Comparison of ENCODE assay signal across 25 mouse cellular contexts in the genomic region with DNA sequence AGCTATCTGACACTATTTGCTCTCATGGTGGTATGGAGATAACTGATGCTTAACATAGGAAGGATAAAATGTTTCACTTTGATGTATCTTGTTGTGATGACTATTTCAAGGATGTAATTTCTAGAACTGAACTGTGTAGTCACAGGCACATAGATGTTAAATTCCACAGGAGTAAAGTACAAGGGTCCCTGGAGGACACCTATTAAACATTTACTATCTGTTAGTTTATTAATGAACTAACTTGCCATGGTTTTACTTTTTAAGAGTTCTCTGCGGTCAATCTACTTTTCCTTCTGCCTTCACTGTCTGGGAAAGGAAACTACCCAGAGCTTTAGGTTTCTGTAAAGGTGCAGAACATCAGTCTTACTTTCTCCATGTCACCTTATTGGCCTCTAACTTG.
DNase-seq lines count a peak whose midpoint lies in the region; ATAC-seq and TF ChIP-seq lines count a peak whose summit lies in the region.
"Had no signal": no experiment of that assay in that cellular context is flagged by ENCODE, and none has a peak within 500 bp of the region (broad histone marks: within the 10 kb centered on the region; RNA-seq: fewer than 3 reads in every experiment).

No protein-coding gene starts in this region.

- H3K27me3 ChIP-seq in kidney, adult 2 months (replicated peaks; ENCODE audit: control insufficient read depth, insufficient read depth, low read length): no peaks in the 10 kb centered on the region
- H3K27me3 ChIP-seq in kidney, embryonic 15.5 days: no peaks in the 10 kb centered on the region
- H3K27me3 ChIP-seq in kidney, postnatal 0 days (ENCODE audit: insufficient read depth, low read length): no peaks in the 10 kb centered on the region
- H3K27me3 ChIP-seq in liver, adult 2 months (ENCODE audit: control insufficient read depth, insufficient read depth, low read length): no peaks in the 10 kb centered on the region
- no peaks in the 10 kb centered on the region for H3K27me3 ChIP-seq in liver, embryonic 12.5 days (replicated peaks)
- H3K27me3 ChIP-seq: CH12.LX; embryonic facial prominence, embryonic 12.5 days; forebrain, embryonic 13.5 days; Patski had no signal

- no peak for TF ChIP-seq POLR2A in kidney, adult 2 months (IDR thresholded peaks at IDR 0.05; ENCODE audit: low read depth, low read length)
- TF ChIP-seq POLR2A in liver, adult 2 months (IDR thresholded peaks at IDR 0.05; ENCODE audit: extremely low read depth, insufficient read depth, low read length): no peak

- peaks cover 4% of the 10 kb centered on the region; the same call in 1 of the 2 replicates for H3K4me1 ChIP-seq in kidney, adult 2 months (ENCODE audit: control insufficient read depth, insufficient read depth, low read length)
- no peaks in the 10 kb centered on the region for H3K4me1 ChIP-seq in kidney, embryonic 15.5 days
- no peaks in the 10 kb centered on the region for H3K4me1 ChIP-seq in kidney, postnatal 0 days (replicated peaks; ENCODE audit: insufficient read depth, low read length)
- peaks cover 4% of the 10 kb centered on the region; the same call in 1 of the 2 replicates for H3K4me1 ChIP-seq in liver, adult 2 months (ENCODE audit: control insufficient read depth, insufficient read depth, low read length)
- H3K4me1 ChIP-seq in liver, embryonic 12.5 days: no peaks in the 10 kb centered on the region
- H3K4me1 ChIP-seq: embryonic facial prominence, embryonic 10.5 days; embryonic facial prominence, embryonic 12.5 days; forebrain, embryonic 13.5 days had no signal

- peak; percentile 49; the same call in 1 of the 2 replicates for ATAC-seq in kidney, embryonic 15.5 days (replicated peaks; ENCODE audit: low FRiP score)
- ATAC-seq in kidney, postnatal 0 days (replicated peaks; ENCODE audit: low FRiP score, low read depth): no peak
- no peak for ATAC-seq in liver, embryonic 12.5 days
- ATAC-seq: activated CD4-positive, CD25-positive, alpha-beta regulatory T cell, adult 4 months; CD4-positive, CD25-positive, alpha-beta regulatory T cell, adult 4 months; forebrain, embryonic 13.5 days; Patski had no signal

- peak; percentile 76 for DNase-seq in kidney, adult 2 months
- no peak for DNase-seq in kidney, adult 18-20 months
- no peak for DNase-seq in kidney, adult 11 months
- peak; percentile 4 for DNase-seq in kidney, postnatal 0 days (ENCODE audit: low spot score)
- DNase-seq in kidney, postnatal 10 days: no peak
- peak; percentile 83 for DNase-seq in liver, adult 2 months (ENCODE audit: extremely low read depth, low read depth, low spot score)
- DNase-seq: adrenal gland, adult 8-10 months; adrenal gland, postnatal 14 days; adrenal gland, postnatal 36 days; B cell, adult 2 months; cerebellum, adult 11-12 months; cerebellum, adult 2 months; cerebellum, adult 9-10 months; cerebellum, postnatal 10 days; cerebellum, postnatal 25 days had no signal

- H3K9ac ChIP-seq in kidney, embryonic 15.5 days: no peak overlapping the region
- no peak overlapping the region for H3K9ac ChIP-seq in kidney, postnatal 0 days (ENCODE audit: low read depth, low read length)
- H3K9ac ChIP-seq in liver, adult 2 months (ENCODE audit: low read depth, low read length): no peak overlapping the region
- H3K9ac ChIP-seq in liver, embryonic 12.5 days: no peak overlapping the region
- H3K9ac ChIP-seq: embryonic facial prominence, embryonic 12.5 days; forebrain, embryonic 13.5 days had no signal

- H3K27ac ChIP-seq in kidney, adult 2 months (ENCODE audit: insufficient read depth, low read depth, low read length): peak overlapping the region; percentile 80
- H3K27ac ChIP-seq in kidney, embryonic 15.5 days: no peak overlapping the region
- H3K27ac ChIP-seq in kidney, postnatal 0 days: no peak overlapping the region
- no peak overlapping the region for H3K27ac ChIP-seq in liver, adult 2 months (replicated peaks; ENCODE audit: insufficient read depth, low read depth, low read length)
- no peak overlapping the region for H3K27ac ChIP-seq in liver, embryonic 12.5 days
- H3K27ac ChIP-seq: embryonic facial prominence, embryonic 10.5 days; embryonic facial prominence, embryonic 12.5 days; forebrain, embryonic 13.5 days had no signal

- H3K4me2 ChIP-seq in kidney, embryonic 15.5 days: no peak overlapping the region
- H3K4me2 ChIP-seq in kidney, postnatal 0 days (ENCODE audit: low read length): no peak overlapping the region
- H3K4me2 ChIP-seq in liver, embryonic 12.5 days: no peak overlapping the region
- H3K4me2 ChIP-seq: embryonic facial prominence, embryonic 12.5 days; forebrain, embryonic 13.5 days had no signal

- no peak overlapping the region for H3K4me3 ChIP-seq in kidney, adult 2 months (ENCODE audit: insufficient read depth, low read depth, low read length)
- no peak overlapping the region for H3K4me3 ChIP-seq in kidney, embryonic 15.5 days (replicated peaks)
- no peak overlapping the region for H3K4me3 ChIP-seq in kidney, postnatal 0 days (replicated peaks; ENCODE audit: low read depth, low read length)
- no peak overlapping the region for H3K4me3 ChIP-seq in liver, adult 2 months (ENCODE audit: insufficient read depth, low read depth, low read length)
- no peak overlapping the region for H3K4me3 ChIP-seq in liver, embryonic 12.5 days
- H3K4me3 ChIP-seq: embryonic facial prominence, embryonic 10.5 days; embryonic facial prominence, embryonic 12.5 days; forebrain, embryonic 13.5 days had no signal

- WGBS in kidney, adult 2 months: 36% methylated on average over 1 of the region's 1 CpGs
- 77% methylated on average over 1 of the region's 1 CpGs for WGBS in kidney, embryonic 15.5 days
- 78% methylated on average over 1 of the region's 1 CpGs for WGBS in kidney, postnatal 0 days
- WGBS in liver, adult 2 months: 33% methylated on average over 1 of the region's 1 CpGs
- 73% methylated on average over 1 of the region's 1 CpGs for WGBS in liver, embryonic 12.5 days (ENCODE audit: insufficient replicate concordance)

- H3K79me2 ChIP-seq in liver, adult 2 months (ENCODE audit: control insufficient read depth, insufficient read depth, low read length): no peaks in the 10 kb centered on the region

- H3K9me3 ChIP-seq in kidney, embryonic 15.5 days (replicated peaks): no peaks in the 10 kb centered on the region
- H3K9me3 ChIP-seq in kidney, postnatal 0 days (replicated peaks; ENCODE audit: low read length): no peaks in the 10 kb centered on the region
- no peaks in the 10 kb centered on the region for H3K9me3 ChIP-seq in liver, embryonic 12.5 days (replicated peaks)
- H3K9me3 ChIP-seq: embryonic facial prominence, embryonic 10.5 days; embryonic facial prominence, embryonic 12.5 days; forebrain, embryonic 13.5 days; G1E had no signal

- no peaks in the 10 kb centered on the region for H3K36me3 ChIP-seq in kidney, adult 2 months (ENCODE audit: control insufficient read depth, insufficient read depth, low read length)
- H3K36me3 ChIP-seq in kidney, embryonic 15.5 days: no peaks in the 10 kb centered on the region
- H3K36me3 ChIP-seq in kidney, postnatal 0 days (ENCODE audit: insufficient read depth, low read length): no peaks in the 10 kb centered on the region
- H3K36me3 ChIP-seq in liver, adult 2 months (ENCODE audit: control insufficient read depth, insufficient read depth, low read length): no peaks in the 10 kb centered on the region
- no peaks in the 10 kb centered on the region for H3K36me3 ChIP-seq in liver, embryonic 12.5 days
- H3K36me3 ChIP-seq: embryonic facial prominence, embryonic 10.5 days; embryonic facial prominence, embryonic 12.5 days; G1E had no signal

- no peak for TF ChIP-seq CTCF in kidney, adult 2 months (conservative IDR thresholded peaks at IDR 0.05; ENCODE audit: insufficient read depth, insufficient read length, low read depth, low read length)
- TF ChIP-seq CTCF in kidney, postnatal 0 days (IDR thresholded peaks at IDR 0.05; ENCODE audit: low read depth): no peak
- TF ChIP-seq CTCF in liver, adult 2 months (IDR thresholded peaks at IDR 0.05; ENCODE audit: low read depth, low read length): no peak

Comparison
In these comparisons a context has a peak if more than half of its experiments do, and no peak if none do; other contexts are left out.
1. DNase-seq: peak in kidney, adult 2 months (single experiment), kidney, postnatal 0 days (single experiment) and liver, adult 2 months (single experiment); none in kidney, adult 18-20 months (single experiment), kidney, adult 11 months (single experiment) and kidney, postnatal 10 days (single experiment).